Mouse (Mus musculus): Measurements from ENCODE around the gene Arf5.

Gene Arf5

DNA sequence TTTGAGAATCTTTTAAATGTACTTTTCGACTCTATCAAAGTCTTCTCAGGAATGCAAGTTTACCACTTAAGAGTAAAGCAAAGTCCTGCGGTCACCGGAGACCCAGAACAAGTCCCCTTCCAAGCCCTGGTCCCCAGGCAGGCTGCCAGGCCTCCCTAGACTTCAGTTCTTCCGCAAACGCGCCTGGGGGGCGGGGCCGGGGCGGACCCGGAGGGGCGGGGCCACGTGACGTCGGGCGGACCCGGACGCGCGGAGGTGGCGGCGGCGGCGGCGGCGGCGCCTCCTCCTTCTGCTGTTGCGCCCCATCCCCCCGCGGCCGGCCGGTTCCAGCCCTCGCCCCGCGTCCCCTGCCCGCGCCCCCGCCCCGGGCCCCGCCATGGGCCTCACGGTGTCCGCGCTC lies at the start of gene Arf5:
Arf5 (plus strand) TSS at position 248 of the 400 bp plus-strand sequence.
- DNase-seq, result peak; percentile 92

DNA sequence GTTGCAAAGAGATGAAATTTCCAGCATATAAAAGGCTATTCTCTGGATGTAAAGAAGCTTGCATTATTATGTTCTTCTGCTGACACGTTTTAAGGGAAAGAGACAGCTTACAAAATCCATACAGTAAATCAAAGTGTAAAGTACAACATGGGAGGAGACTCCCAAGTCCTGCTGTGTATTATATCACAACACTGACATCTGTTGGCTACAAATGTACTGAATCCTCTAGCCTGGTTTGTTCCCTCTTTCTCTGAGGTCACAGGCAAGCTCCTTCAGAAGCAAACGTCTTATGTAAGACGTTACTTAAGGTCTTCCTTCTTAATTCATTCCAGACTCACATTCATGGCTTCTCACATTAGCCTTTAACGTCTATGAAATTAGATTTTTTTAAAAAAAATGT lies 41.4 kb upstream of the Arf5 start:
- no peak for DNase-seq

DNA sequence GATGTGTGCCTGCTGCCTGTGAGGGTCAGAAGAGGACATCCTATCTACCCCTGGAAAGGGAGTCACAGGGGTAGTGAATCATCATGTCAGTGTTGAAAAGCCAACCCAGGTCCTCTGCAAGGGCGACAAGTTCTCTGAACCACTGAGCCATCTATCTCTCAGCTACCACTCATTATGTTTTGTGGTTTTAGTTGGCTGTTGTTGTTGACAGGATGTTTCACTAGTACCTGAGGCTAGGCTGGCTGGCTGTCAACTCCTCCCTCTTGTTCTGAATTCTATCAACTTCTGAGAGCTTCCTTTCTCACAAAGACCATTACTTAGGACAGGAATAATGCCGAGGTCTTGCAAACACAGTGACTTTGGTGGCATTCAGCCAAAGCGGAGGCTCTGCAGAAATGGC lies 38.2 kb upstream of the Arf5 start:
- DNase-seq, result no peak

DNA sequence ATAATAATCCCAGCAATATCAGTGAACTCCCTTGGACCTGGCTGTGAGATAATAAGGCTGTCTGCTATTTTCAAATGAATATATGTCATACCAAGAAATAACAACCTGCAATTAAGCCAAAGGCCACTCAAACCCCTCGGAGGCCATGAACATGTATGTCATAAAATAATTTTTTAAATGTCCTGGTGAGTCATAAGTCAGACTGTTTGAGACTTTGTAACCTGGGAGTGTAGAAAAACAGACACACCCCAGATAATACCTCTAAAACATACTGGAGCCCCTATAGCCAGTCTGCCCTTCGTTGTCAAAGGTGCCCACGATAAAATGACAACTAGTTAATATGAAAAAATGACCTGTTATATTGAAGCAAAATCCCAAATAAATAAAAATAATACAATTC lies 34.3 kb upstream of the Arf5 start:
- DNase-seq, result no peak

DNA sequence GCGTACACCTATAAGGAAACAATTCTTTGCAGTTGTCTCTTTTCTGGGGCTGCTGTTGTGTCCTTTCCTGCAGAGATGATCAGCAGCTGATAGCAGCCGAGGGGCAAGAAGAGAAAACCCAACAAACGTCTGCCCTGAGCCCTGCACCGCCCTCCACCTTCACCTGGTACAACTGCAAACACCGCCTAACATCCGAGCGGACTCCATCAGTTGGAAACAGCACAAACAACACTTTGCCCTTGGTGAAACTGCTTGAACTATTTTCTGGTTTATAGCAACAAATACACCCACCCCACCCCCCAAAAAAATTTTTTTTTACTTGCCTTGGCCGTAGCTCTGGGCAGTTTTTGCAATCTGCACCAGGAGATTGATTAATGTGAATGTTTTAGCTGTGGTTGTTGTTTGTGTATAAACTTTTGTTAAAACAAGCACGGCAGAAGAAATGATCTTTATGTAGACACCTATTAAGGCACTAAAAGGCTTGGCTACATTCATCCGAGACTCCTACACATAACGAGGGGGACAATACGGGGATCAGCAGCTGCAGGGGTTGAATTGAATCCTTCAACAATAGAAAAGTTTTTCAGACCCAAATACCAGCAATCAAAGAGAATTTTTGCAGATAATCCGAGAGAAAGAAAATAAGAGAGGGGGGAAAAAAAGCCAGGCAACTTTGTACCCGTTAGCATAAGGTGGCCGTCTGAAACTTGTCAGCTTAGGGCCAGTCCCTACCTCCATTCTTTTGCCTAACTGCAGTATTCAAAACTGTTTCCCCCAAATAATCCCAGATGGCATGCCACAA lies 27.1 kb upstream of the Arf5 start:
- no peak for DNase-seq

DNA sequence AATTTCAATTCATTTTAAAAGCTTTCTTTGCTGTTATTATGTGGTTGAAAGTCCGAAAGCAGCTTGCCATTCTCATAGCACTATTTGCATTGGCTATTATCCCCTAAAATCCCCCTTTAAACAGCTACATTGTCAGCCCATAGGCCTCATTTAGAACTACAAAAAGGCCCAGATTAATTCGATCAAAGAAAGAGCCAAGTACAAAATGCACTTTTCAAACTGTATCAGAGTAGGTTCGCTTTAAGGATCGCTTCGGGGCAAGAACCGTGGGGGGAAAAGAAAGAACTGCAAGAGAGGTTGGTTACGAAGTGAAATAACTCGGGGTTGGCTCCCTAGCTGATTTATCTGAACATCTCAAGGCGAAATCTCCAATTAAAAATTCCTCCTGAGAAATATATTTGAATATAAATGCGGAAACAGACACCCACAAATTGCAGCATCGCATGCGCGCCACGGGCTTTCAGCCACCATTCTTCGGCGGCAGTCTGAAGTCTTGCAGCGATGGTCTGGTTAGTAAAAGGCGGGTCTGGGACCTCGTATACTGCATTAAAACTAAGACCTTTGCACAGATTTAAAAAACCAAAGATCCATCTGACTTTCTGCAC lies 26.4 kb upstream of the Arf5 start:
- DNase-seq, result no peak

DNA sequence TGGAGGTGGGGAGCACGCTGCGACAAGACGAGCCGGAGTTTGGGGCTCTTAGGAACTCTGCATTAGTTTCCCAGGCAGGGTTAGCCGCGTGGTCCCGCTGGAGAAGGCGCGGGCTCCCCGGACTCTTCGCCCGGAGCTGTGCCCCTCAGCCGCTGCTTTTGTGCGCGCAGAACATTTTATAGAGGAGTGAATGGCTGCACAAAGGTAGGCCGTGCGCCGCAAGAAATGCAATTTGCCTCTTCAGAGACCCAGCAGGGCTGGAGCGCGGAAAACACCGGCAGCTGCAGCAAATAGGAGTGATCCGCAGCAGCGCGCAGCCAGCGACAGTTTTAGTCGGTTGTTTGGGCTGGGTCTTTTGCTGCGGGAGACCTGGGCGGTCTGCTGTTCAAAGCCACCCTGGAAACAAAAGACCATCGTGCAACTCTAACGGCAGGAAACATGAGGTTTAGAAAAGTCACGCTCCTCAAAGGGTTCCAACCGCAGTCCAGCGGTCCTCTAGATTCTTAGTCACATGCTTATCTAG lies 25.6 kb upstream of the Arf5 start, which contains the start of gene Zfp800:
Zfp800 (minus strand) TSS at position 325 of the 523 bp plus-strand sequence.
- DNase-seq, result no peak

DNA sequence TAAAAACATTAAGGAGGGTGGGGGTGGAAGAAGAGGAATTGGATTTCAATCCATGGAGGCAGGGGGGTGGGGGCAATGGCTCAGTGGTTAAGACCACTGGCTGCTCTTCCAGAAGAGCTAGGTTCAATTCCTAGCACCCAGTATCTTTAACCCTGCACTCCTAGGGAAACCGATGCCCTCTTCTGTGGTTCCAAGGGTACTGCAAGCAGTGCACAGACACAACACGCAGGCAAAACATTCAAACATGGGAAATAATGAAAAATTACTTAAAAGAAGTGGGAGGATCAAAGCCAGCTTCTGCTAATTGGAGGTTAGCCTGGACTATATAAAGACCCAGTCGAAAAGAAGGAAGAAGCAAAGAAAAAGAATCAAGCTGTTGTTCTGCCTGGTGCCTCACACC lies 24.6 kb upstream of the Arf5 start:
- DNase-seq, result no peak

DNA sequence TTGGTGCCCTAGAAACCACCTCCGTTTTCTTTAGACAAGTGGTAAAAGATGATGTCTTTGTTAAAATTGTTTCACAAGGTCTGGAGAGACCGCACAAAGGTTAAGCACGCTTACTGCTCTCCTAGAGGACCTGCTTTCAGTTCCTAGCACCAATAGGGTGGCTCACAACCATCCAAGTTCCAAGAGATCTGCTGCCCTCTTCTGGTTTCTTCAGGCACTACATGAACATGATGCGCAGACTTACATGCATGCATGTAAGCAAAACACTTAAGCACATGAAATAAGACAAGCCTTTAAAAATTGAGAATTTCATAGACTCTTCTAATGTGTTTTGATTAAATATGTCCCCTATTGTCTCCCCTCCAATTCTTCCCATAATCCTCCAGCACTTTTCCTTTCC lies 23.6 kb upstream of the Arf5 start:
- DNase-seq, result no peak

DNA sequence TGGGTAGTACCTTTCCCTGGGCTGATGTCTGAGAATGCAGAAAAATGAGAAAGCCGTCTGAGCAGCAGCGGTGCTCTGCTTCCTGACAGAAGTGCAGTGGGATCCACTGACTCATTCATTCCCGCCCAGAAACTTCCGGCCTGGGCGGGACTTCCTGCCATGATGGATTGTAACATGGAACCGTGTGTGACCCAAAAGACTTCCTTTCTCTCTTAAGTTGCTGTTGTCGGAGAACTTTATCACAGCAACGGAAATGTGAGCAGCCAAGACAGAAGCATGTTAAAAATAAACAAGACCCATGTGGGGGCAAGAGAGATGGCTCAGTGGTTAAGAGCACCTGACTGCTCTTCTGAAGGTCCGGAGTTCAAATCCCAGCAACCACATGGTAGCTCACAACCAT lies 13.3 kb upstream of the Arf5 start:
- DNase-seq, result no peak

DNA sequence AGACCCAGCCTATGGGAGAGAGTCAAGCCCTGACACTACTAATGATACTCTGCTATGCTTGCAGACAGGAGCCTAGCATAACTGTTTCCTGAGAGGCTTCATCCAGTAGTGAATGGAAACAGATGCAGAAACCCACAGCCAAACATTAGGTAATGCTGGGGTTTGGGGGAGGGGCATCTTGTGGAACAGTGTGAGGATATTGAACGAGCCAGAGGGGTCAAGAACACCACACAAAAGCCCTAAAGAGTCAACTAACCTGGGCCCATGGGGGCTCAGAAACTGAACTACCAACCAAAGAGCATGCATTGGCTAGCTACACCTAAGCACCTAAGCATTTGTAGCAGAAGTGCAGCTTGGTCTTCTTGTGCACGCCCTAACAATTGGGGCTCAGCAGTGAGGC lies 12.1 kb upstream of the Arf5 start:
- DNase-seq, result no peak

DNA sequence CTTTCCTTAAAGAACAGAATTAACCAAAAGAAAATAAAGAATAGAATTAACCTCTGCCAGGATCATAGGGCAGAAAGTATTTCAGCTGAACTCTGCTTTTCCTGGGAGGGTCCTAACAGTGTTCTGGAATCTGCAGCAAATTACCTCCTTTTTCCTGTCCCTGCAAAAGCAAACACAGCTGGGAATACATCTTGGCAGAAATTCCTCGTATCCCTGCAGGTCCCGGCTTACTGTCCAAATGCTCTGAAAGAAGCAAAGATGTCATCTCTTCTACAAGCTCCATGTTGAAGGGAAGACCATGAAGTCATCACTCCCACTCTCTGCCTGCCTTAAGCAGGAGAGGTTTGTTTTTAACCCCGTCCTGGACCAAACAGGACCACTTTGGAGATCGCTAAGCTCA lies 6.4 kb upstream of the Arf5 start:
- DNase-seq, result no peak

DNA sequence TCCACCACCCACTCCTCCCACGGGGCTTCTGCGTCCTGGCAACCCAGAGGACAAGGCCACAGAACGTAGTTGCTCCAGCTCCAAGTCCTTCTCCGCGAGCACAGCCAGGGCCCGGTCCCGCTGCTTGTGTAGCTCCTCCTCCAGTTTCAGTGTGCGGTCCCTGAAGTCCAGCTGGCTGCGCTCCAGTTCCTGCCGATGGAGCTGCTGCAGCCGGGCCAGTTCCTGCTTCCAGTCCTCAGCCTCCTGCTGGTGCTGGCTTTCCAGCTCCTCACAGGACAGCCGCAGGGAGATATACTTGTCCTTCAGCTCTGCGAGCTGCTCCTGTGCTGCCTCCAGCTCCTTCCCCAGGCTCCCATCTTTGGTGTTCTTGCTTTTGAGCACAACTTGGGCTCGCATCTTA lies 4.9 kb upstream of the Arf5 start:
- DNase-seq, result peak; percentile 59

DNA sequence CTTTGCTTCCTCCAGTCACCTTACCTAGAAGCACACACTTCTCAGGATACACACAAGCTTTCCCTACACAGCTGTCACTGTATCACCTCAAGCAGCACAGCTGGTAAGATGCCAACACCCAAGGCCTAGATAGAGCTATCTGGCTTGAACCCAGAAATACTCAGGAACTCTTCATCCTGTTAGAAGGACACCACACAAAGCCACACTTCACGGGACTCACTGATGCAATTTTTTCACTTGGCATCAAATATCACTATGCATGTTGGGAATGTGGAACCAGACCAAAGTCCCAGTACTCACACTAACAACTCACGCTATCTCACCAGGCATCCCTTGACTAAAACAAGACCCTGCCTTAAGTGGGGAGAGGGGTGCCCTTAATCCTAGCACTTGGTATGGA lies 3.7 kb upstream of the Arf5 start:
- no peak for DNase-seq

DNA sequence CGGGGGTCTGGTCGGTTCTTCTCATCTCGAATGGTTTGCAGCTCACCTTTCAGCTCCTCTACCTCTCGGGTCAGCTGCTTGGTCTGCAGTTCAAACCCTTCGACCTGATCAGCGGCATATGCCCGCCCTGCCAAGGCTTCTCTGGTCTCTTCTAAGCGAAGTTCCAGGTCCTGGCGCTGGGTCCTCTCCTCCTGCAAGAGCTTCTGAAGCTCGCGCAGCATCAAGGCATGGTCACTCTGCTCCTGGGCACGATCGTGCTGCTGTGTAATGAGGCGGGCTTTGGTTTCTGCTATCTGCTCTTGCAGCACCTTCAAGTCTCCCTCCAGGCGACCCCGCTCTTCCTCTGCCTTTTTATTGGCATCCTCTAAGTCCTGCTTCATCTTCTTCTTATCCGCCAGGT lies 3.0 kb upstream of the Arf5 start:
- no peak for DNase-seq

DNA sequence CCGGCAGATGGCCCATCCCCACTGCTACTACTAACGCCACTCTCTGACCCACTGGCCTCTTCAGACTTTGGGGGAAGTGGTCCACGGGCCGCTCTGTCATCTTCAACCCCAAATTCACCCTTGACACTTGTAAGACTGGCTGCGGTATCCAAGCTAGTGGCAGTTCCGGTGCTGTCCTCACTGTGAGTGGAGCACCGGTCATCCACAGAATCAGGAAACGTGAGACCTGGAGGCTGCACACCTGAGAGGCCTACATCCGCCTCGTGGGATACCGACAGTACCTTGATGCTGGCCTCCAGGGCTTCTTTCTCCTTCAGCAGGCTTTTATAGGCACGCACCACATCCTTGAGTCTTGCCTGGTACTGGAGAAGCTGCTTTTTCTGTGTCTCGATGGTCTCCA lies 2.5 kb upstream of the Arf5 start:
- DNase-seq, result no peak

DNA sequence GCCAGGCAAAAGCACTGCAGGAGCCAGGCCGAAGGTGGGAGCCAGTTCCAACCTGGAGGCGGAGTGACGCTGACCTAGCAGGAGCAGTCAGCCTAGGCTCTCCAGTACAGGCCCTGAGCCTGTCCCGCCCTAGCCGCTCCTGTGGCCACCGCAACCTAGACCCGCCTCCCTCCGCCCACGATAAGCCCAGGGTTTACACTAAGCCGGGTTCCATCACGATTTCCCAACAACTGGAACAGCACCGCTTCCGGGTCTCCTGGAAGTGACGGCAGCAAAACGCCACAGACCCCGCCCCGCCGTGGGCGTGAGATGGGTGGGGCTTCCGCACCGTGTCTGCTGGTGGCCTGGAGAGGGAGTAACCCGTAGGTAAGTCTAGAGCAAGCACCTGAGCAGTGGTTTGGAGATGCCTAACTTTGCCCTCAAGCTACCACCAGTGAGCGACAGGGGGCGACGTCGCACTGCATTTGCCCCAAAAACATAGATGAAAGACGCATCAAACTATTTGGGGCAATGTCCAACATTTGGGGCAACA lies 1.8 kb upstream of the Arf5 start:
- DNase-seq, result peak; percentile 95

DNA sequence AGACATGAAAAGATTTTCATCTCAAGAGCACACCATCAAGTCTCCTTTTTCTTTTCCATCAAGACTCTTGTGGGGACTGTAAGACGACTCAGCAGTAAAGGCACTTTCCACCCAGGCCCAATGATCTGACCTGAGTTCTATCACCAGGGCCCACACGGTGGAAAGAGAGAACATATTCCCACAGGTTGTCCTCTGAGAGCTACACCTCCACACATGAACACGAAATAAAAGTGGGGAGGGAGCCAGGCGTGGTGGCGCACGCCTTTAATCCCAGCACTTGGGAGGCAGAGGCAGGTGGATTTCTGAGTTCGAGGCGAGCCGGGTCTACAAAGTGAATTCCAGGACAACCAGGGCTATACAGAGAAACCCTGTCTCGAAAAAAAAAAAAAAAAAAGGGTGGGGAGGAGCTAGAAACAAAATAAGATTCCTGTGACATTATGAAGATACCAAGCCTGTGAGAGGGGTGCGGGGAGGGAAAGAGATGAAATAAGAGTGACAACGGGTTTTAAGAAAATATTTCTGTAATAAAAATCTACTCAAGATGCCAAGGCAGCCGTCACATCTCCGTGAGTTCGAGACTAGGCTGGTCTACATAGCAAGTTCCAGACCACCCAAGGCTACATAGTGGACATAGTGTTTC lies 589 bp upstream of the Arf5 start:
- no peak for DNase-seq

DNA sequence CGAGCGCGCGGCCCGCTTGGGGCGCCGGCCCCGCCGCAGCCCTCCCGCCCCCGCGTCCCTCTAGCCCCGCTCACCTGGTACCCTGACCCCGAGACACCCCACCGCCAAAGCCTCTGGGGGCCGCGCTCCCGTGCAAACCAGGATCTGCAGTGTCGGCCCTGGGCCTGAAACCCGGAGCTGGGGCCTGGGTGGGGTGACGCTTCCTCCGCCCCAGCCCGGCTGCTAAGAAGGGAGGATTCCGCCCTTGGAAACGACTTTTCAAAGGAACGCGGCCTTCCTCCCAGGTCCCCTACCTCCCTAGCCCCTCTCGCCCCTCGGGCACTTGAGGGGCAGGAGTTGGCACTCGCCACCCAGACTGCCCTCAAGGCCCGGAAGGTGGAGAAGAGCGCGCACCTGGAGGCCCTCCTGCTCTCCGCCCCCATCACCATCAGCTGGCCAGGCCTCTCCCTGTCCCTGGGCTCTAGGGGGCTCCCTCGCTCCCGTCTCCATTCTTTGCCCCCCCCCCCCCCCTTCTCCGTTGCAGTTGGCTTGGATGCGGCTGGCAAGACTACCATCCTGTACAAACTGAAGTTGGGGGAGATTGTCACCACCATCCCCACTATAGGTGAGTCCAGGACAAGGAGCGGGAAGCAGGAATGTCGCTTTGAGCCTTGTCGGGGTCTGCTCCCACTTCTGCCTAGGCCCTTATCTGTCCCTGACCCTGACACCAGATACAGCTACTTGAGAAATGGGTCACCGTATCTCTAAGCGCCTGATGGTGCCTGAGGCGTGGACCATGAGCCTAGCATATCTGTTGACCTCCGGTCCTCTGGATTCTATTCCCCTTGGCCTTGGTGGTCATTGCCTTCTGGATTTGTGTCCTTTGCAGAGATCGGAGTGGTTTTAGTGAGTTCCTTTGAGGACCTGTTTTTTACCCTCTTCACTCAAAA lies 671 bp downstream of the Arf5 start:
- DNase-seq, result no peak

DNA sequence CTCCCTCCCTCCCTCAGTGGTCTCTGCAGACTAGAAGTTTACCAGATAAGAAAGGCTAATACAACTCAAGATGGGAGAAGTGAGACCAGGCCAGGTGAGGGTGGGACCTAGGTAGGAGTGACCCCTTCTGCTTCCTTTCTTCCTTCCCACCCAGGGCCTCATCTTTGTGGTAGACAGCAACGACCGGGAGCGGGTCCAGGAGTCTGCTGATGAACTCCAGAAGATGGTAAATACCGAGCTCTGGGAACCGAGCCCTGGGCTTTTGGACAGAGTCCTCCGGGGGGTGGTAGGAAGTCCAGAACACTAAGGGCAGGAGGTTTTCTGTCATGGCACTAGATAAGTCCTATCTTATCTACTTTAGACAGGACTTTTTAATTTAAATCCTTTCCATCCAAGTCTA lies 1.7 kb downstream of the Arf5 start:
- no peak for DNase-seq

DNA sequence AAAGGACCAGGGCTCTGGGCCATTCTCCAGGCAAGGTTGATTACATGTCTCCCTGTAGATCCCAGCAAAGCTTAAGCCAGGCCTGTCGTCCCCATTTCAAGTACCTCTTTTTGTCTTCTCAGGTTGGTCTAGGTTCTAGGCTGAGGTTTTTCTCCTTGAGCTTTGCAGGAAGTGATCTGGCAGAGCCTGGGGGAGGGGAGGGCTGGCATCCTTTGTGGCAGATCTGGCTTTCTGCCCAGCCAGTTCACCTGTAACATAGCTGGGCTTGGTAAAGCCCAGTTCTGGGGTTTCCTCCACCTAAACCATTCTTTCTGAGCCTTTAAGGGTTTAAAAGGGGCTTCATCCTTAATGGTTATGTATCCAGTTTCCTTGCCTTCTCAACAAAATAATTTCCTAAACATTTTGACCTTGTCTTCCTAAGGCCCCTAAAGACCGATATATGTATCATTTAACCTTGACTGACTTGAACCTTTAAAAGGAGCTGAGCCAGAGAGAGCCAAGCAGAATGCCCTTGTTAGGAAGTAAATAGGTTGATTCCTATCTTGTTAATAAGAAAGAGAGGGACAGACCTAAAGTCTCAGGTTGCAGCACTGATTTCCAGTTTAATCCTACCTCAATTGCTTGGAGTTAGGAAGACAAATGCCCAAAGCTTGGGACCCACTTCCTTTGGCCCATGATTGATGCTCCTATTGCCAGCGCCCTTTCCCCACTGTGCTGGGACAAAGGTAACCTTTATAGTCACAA lies 3.9 kb downstream of the Arf5 start, which contains the start of gene Fscn3:
Fscn3 (plus strand) TSS at position 694 of the 744 bp plus-strand sequence.
- no peak for DNase-seq

DNA sequence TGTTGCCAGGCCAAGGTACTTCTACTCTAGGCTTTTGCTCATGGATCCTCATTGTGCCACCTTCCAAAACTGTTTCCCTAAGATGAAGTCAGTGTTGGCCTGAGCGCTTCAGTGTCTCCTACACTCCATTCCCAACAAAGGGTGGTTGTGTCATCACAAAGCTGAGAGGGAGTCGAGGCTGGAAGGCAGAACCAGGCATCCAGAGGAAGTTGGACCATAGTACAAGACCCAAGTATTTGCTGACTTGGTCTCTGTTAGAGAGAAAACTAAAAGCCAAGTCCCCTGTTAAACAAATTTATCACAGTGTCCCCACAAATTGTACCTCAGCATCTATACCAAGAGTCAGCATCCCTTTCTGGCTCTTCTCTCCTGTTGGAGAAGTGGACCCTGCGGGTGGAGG lies 4.9 kb downstream of the Arf5 start, which contains the start of gene Gcc1:
Gcc1 (minus strand) TSS at position 101 of the 400 bp plus-strand sequence.
- DNase-seq, result no peak

Data from layer of hippocampus, adult 9-11 months (tissue).